Mouse (Mus musculus): ENCODE measurements at regions not wholly inside any gene's neighbourhood (a gene's known extent, or its start where the extent isn't known, plus 50 kb on each side); places are given as distances from the start of the nearest gene placed in this dataset.

DNA sequence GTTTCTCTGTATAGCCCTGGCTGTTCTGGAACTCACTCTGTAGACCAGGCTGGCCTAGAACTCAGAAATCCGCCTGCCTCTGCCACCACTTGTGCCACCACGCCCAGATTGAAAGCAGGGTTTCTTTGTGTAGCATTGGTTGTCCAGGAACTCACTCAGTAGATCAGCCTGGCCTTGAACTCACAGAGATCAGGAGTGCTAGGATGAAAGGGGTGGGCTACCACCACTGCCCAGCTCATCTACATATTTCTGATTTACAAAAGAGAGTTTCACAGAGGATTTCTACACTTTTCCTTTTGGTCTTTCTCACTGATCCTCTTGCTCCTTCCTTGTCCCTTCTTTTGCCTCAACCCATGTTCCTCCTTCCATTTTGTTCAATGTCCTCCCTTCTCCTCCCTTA is 53.1 kb upstream of the Lbx1 start:
- Histone ChIP-seq H3K36me3 (replicated peaks in 1 of 2; ENCODE audit: control insufficient read depth in 1 of 2, insufficient read depth in 1 of 2, low read length in 1 of 2) (no peaks in the 10 kb centered on the region), H3K4me1 (ENCODE audit: control insufficient read depth in 1 of 2, insufficient read depth in 2 of 2) (no peaks in the 10 kb centered on the region), H3K4me2 (ENCODE audit: insufficient read depth, low read depth, poor library complexity, severe bottlenecking) (no peak overlapping the region), H3K9me3 (replicated peaks; ENCODE audit: low read length) (no peaks in the 10 kb centered on the region), H3K9ac (ENCODE audit: insufficient read depth, low read depth) (no peak overlapping the region), H3K79me2 (replicated peaks; ENCODE audit: control insufficient read depth, extremely low read depth, insufficient read depth, poor library complexity, severe bottlenecking) (no peaks in the 10 kb centered on the region), H3K27me3 (replicated peaks) (peaks cover 9% of the 10 kb centered on the region), H3K27ac (ENCODE audit: insufficient read depth, low read depth) (no peak overlapping the region), H3K4me3 (replicated peaks in 1 of 3; ENCODE audit: low read depth in 2 of 3, low read length in 2 of 3, poor library complexity in 1 of 3) (no peak overlapping the region)
- in situ Hi-C loops (cut with MboI; ENCODE audit: low pct_ligation_motif_present, low pct_unique_long_range_greater_than_20kb, low sequenced_read_pairs) (no loop called here), dilution Hi-C loops (cut with MboI; ENCODE audit: extremely low pct_ligation_motif_present, extremely low pct_unique_long_range_greater_than_20kb, low sequenced_read_pairs) (no loop called here)
- TF ChIP-seq POLR2A (IDR thresholded peaks at IDR 0.05; ENCODE audit: low read depth, low read length) (no peak), NRF1 (IDR thresholded peaks at IDR 0.05; ENCODE audit: low read depth, low read length) (no peak), CHD1 (IDR thresholded peaks at IDR 0.05; ENCODE audit: low read depth, low read length) (no peak), TBP (conservative IDR thresholded peaks at IDR 0.05; ENCODE audit: low read depth, low read length) (no peak), ETS1 (conservative IDR thresholded peaks at IDR 0.05; ENCODE audit: low read depth, low read length) (no peak), USF1 (IDR thresholded peaks at IDR 0.05; ENCODE audit: low read depth, low read length) (no peak), SMC3 (IDR thresholded peaks at IDR 0.05; ENCODE audit: low read depth, low read length) (no peak), MEF2A (IDR thresholded peaks at IDR 0.05; ENCODE audit: borderline replicate concordance, low read depth, low read length) (no peak)
- DNase-seq (ENCODE audit: extremely low read depth), result no peak

DNA sequence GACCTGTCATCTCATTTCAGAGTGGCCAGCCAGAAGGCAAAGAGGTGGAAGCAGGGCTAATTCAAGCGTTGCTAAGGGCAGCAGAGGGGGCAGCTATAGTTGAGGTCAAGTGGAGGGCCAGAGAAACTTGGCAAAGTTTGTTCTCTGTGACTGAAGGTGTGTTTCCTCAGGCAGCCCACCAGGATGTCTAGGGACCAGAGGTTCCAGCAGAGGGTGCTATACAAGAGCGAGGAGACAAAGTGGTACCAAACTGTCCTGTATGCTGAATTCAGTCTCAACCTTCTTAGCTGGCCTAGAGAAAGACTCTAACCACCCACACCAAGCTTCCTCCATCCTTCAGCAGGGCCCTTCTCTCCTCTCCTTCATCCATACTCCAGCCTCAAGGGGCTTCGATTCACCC is 62.2 kb upstream of the Lbx1 start:
- peak; percentile 39 for DNase-seq (ENCODE audit: extremely low read depth)
- no peaks in the 10 kb centered on the region for H3K79me2 ChIP-seq (replicated peaks; ENCODE audit: control insufficient read depth, extremely low read depth, insufficient read depth, poor library complexity, severe bottlenecking)
- TF ChIP-seq NELFE (IDR thresholded peaks at IDR 0.05; ENCODE audit: low read depth, low read length) (no peak), POLR2A (IDR thresholded peaks at IDR 0.05; ENCODE audit: low read depth, low read length) (no peak), SMC3 (IDR thresholded peaks at IDR 0.05; ENCODE audit: low read depth, low read length) (peak; percentile 70), CTCF (conservative IDR thresholded peaks at IDR 0.05 in 1 of 2, IDR thresholded peaks at IDR 0.05 in 1 of 2; ENCODE audit: low read depth in 2 of 2, low read length in 2 of 2) (peak; percentile 37 to 75), RAD21 (IDR thresholded peaks at IDR 0.05; ENCODE audit: low read depth, low read length) (peak; percentile 47), TBP (conservative IDR thresholded peaks at IDR 0.05; ENCODE audit: low read depth, low read length) (no peak), KAT2A (IDR thresholded peaks at IDR 0.05; ENCODE audit: insufficient replicate concordance, low read length) (no peak)
- in situ Hi-C loops (cut with MboI; ENCODE audit: low pct_ligation_motif_present, low pct_unique_long_range_greater_than_20kb, low sequenced_read_pairs), result no loop called here
- H3K27ac ChIP-seq (ENCODE audit: insufficient read depth, low read depth), result no peak overlapping the region
- no peak overlapping the region for H3K9ac ChIP-seq (ENCODE audit: insufficient read depth, low read depth)
- no peak overlapping the region for H3K4me2 ChIP-seq (ENCODE audit: insufficient read depth, low read depth, poor library complexity, severe bottlenecking)
- peaks cover 22% of the 10 kb centered on the region for H3K27me3 ChIP-seq (replicated peaks)
- H3K36me3 ChIP-seq (replicated peaks in 1 of 2; ENCODE audit: control insufficient read depth in 1 of 2, insufficient read depth in 1 of 2, low read length in 1 of 2), result no peaks in the 10 kb centered on the region
- dilution Hi-C loops (cut with MboI; ENCODE audit: extremely low pct_ligation_motif_present, extremely low pct_unique_long_range_greater_than_20kb, low sequenced_read_pairs), result no loop called here
- no peak overlapping the region for H3K4me3 ChIP-seq (replicated peaks in 1 of 3; ENCODE audit: low read depth in 2 of 3, low read length in 2 of 3, poor library complexity in 1 of 3)
- peaks cover 2 to 15% of the 10 kb centered on the region in 2 experiments; a peak in 2 of 4 replicates for H3K4me1 ChIP-seq (ENCODE audit: control insufficient read depth in 1 of 2, insufficient read depth in 2 of 2)
- no peaks in the 10 kb centered on the region for H3K9me3 ChIP-seq (replicated peaks; ENCODE audit: low read length)

DNA sequence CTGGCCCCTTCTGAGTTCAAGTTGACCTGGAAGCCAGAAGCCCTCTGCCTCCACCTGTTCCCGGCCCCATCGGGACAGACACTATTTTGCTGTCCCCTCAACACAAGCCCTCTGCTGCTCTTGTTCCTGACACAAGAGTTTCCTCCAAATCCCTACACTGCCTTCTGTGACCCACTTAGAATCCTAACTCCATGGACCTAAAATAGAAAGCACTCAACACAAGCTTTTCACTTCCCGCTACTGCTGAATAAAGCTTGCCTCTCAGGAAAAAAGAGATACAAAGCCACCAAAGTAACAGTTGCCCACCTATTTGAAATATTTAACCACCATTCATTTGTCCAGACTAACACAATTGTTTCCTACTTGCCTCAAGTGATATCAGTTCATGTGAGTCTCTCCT is 63.7 kb upstream of the Lbx1 start:
- Histone ChIP-seq H3K4me2 (ENCODE audit: insufficient read depth, low read depth, poor library complexity, severe bottlenecking) (no peak overlapping the region), H3K36me3 (replicated peaks in 1 of 2; ENCODE audit: control insufficient read depth in 1 of 2, insufficient read depth in 1 of 2, low read length in 1 of 2) (no peaks in the 10 kb centered on the region), H3K79me2 (replicated peaks; ENCODE audit: control insufficient read depth, extremely low read depth, insufficient read depth, poor library complexity, severe bottlenecking) (no peaks in the 10 kb centered on the region), H3K9ac (ENCODE audit: insufficient read depth, low read depth) (no peak overlapping the region), H3K27me3 (replicated peaks) (peaks cover 30% of the 10 kb centered on the region), H3K4me1 (ENCODE audit: control insufficient read depth in 1 of 2, insufficient read depth in 2 of 2) (peaks cover 2 to 18% of the 10 kb centered on the region in 2 experiments; a peak in 2 of 4 replicates), H3K9me3 (replicated peaks; ENCODE audit: low read length) (no peaks in the 10 kb centered on the region), H3K27ac (ENCODE audit: insufficient read depth, low read depth) (no peak overlapping the region), H3K4me3 (replicated peaks in 1 of 3; ENCODE audit: low read depth in 2 of 3, low read length in 2 of 3, poor library complexity in 1 of 3) (no peak overlapping the region)
- no peak for TF ChIP-seq JUN (IDR thresholded peaks at IDR 0.05; ENCODE audit: insufficient read depth, low read depth, low read length)
- no peak for TF ChIP-seq E2F4 (IDR thresholded peaks at IDR 0.05; ENCODE audit: insufficient replicate concordance, low read depth, low read length)
- TF ChIP-seq MAZ (IDR thresholded peaks at IDR 0.05; ENCODE audit: low read depth, low read length), result no peak
- TF ChIP-seq USF1 (IDR thresholded peaks at IDR 0.05; ENCODE audit: low read depth, low read length), result no peak
- no peak for TF ChIP-seq MXI1 (IDR thresholded peaks at IDR 0.05; ENCODE audit: low read depth, low read length)
- TF ChIP-seq RAD21 (IDR thresholded peaks at IDR 0.05; ENCODE audit: low read depth, low read length), result no peak
- TF ChIP-seq BHLHE40 (IDR thresholded peaks at IDR 0.05; ENCODE audit: low read depth, low read length), result no peak
- no peak for TF ChIP-seq CHD2 (IDR thresholded peaks at IDR 0.05; ENCODE audit: low read length)
- TF ChIP-seq ZMIZ1 (IDR thresholded peaks at IDR 0.05; ENCODE audit: low read depth, low read length), result no peak
- TF ChIP-seq EP300 (IDR thresholded peaks at IDR 0.05; ENCODE audit: low read length), result no peak
- TF ChIP-seq UBTF (IDR thresholded peaks at IDR 0.05; ENCODE audit: low read depth, low read length), result no peak
- no peak for TF ChIP-seq PAX5 (IDR thresholded peaks at IDR 0.05; ENCODE audit: low read length)
- TF ChIP-seq ETS1 (conservative IDR thresholded peaks at IDR 0.05; ENCODE audit: low read depth, low read length), result no peak
- no peak for TF ChIP-seq ZC3H11A (IDR thresholded peaks at IDR 0.05; ENCODE audit: low read depth, low read length)
- no peak for TF ChIP-seq ELF1 (IDR thresholded peaks at IDR 0.05; ENCODE audit: low read depth, low read length)
- no peak for TF ChIP-seq SIN3A (IDR thresholded peaks at IDR 0.05; ENCODE audit: low read length)
- no peak for TF ChIP-seq MAFK (IDR thresholded peaks at IDR 0.05; ENCODE audit: insufficient replicate concordance, low read length)
- TF ChIP-seq JUND (conservative IDR thresholded peaks at IDR 0.05; ENCODE audit: low read depth, low read length), result no peak
- TF ChIP-seq CHD1 (IDR thresholded peaks at IDR 0.05; ENCODE audit: low read depth, low read length), result no peak
- dilution Hi-C loops (cut with MboI; ENCODE audit: extremely low pct_ligation_motif_present, extremely low pct_unique_long_range_greater_than_20kb, low sequenced_read_pairs) (no loop called here), in situ Hi-C loops (cut with MboI; ENCODE audit: low pct_ligation_motif_present, low pct_unique_long_range_greater_than_20kb, low sequenced_read_pairs) (no loop called here)
- DNase-seq (ENCODE audit: extremely low read depth), result no peak

Data from CH12.LX (cell line).